Mouse (Mus musculus) forebrain, embryonic 13.5 days (tissue): ENCODE results near the gene Vtcn1. TPM values are rescaled to one million over a fixed set of nuclear protein-coding genes. Genes with fewer than 3 reads are reported as not detected.

Source experiments
- ATAC-seq: fragments of 200-750 bp; cut with Nextera tagmentation; 2 replicates; pipeline ENCODE4 v1.8.0; 2017
- H3K27ac ChIP-seq: fragments of 300-500 bp; sonication (generic); 2 replicates; pipeline ENCODE4 v1.5.1; 2015; ENCODE audit warnings: inconsistent platforms, mild to moderate bottlenecking, moderate library complexity
- H3K27me3 ChIP-seq: fragments of 300-500 bp; sonication (generic); 2 replicates; pipeline ENCODE4 v1.6.1; 2015; ENCODE audit warnings: mild to moderate bottlenecking, inconsistent platforms
- H3K36me3 ChIP-seq: fragments of 300-500 bp; sonication (generic); 2 replicates; pipeline ENCODE4 v1.6.1; 2015; ENCODE audit warnings: mild to moderate bottlenecking, inconsistent platforms; ENCODE audit not compliant: poor library complexity, severe bottlenecking
- H3K4me1 ChIP-seq: fragments of 300-500 bp; sonication (generic); 2 replicates; pipeline ENCODE4 v1.6.1; 2015; ENCODE audit warnings: inconsistent platforms
- H3K4me2 ChIP-seq: fragments of 300-500 bp; sonication (generic); 2 replicates; pipeline ENCODE4 v1.6.1; 2015; ENCODE audit warnings: inconsistent platforms, mild to moderate bottlenecking, moderate library complexity
- H3K4me3 ChIP-seq: fragments of 300-500 bp; sonication (generic); 2 replicates; pipeline ENCODE4 v1.5.1; 2015; ENCODE audit warnings: mild to moderate bottlenecking, inconsistent platforms
- H3K9ac ChIP-seq: fragments of 300-500 bp; sonication (generic); 2 replicates; pipeline ENCODE4 v1.6.1; 2015; ENCODE audit warnings: mild to moderate bottlenecking, inconsistent platforms
- H3K9me3 ChIP-seq: fragments of 300-500 bp; sonication (generic); replicated peaks from 2 replicates; pipeline ENCODE4 v1.6.1; 2016; ENCODE audit warnings: inconsistent platforms
- WGBS: fragments of 180-500 bp; shearing (Covaris S2); methylation state at CpG from one replicate; pipeline ENCODE4 v1.1.7; 2015; 5-methylcytosine and 5-hydroxymethylcytosine counted together
- polyA plus RNA-seq: library from polyadenylated mRNA; unstranded; fragments of >200 nt; fragmentation: Nextera tagmentation; extraction: Ambion mirVana; gene quantifications from 2 replicates; pipeline ENCODE4 v1.2.1, GENCODE M21; 2015

The Vtcn1 gene
- polyA plus RNA-seq, 1 experiment from 2014 or later: not detected

DNA sequence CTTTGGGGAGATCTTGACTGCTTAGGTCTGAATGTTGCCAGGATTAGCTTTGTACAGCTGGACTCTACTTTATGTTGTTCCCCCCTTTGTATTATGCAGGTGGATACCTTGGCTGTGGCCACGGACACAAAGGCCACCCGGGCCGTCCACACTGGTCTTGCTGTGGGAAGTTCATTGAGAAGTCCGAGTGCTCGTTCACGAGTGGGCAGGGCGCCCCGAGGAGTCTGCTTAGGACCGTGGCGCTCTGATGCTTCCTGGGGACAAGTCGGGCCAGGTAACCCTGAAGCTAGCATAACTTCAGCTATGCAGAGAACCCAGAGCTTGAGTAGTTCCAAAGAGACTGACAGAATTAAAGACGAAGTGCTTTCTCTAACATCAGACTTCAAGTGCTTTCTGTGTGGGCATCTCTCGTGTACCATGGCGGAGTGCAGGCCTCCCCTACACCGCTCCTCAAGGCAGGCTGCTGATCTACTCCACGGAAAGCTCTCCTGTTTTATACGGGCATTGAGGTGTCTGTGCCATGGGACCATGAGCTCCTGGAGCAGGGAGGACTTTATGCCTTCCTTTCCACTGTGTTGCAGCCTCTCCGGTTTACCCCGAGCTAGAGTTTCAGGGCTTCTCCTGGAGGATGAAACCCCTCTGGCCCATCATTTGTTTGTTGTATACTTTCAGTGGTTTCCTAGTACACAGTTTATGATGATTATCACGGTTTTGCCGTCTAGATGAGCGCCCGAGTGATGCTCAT, 106.2 kb downstream of the Vtcn1 start:
- Histone ChIP-seq H3K9ac (no peak overlapping the region), H3K27me3 (no peaks in the 10 kb centered on the region), H3K4me1 (peaks cover 7% of the 10 kb centered on the region; the same call in 1 of the 2 replicates), H3K27ac (no peak overlapping the region), H3K36me3 (peaks cover 86% of the 10 kb centered on the region), H3K4me2 (no peak overlapping the region), H3K9me3 (no peaks in the 10 kb centered on the region), H3K4me3 (no peak overlapping the region)
- no peak for ATAC-seq
- WGBS: 94% methylated on average over 23 of the region's 23 CpGs

GRCm38 (mm10) chr3:100932077-100932944, 107.1 kb downstream of the Vtcn1 start:
- 76% methylated on average over 11 of the region's 11 CpGs for WGBS
- peaks cover 86% of the 10 kb centered on the region for H3K36me3 ChIP-seq

DNA sequence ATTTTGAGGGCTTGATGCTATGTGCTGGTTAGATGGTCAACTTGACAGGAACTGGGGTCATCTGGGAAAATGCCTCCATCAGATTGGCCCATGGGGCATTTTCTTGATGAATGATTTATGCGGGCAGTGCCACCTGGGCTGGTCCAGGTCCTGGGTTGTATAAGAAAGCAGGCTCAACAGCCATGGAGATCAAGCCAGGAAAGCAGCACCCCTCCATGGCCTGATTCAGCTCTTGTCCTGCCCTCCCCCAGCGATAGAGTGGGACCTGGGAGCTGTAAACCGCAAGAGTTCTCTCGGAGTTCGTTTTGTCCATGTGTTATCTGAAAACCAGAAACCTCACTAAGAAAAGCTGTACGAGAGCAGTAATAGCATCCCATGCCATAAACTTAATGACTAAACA, 110.3 kb downstream of the Vtcn1 start:
- Histone ChIP-seq H3K27ac (no peak overlapping the region), H3K4me2 (no peak overlapping the region), H3K9ac (no peak overlapping the region), H3K4me3 (no peak overlapping the region), H3K9me3 (no peaks in the 10 kb centered on the region), H3K4me1 (no peaks in the 10 kb centered on the region), H3K36me3 (peaks cover 95% of the 10 kb centered on the region), H3K27me3 (no peaks in the 10 kb centered on the region)
- ATAC-seq: no peak
- WGBS: 93% methylated on average over 6 of the region's 6 CpGs

More at GRCm38 (mm10) chr3:100932077-100932944, 107.1 kb downstream of the Vtcn1 start:
- ATAC-seq: no peak
- Histone ChIP-seq H3K4me3 (no peak overlapping the region), H3K9ac (no peak overlapping the region), H3K27me3 (no peaks in the 10 kb centered on the region), H3K4me2 (no peak overlapping the region), H3K9me3 (no peaks in the 10 kb centered on the region), H3K4me1 (no peaks in the 10 kb centered on the region), H3K27ac (no peak overlapping the region)

- H3K9ac ChIP-seq: no peak overlapping the region
- no peaks in the 10 kb centered on the region for H3K9me3 ChIP-seq
- no peak overlapping the region for H3K27ac ChIP-seq
- peaks cover 95% of the 10 kb centered on the region for H3K36me3 ChIP-seq
- 96% methylated on average over 6 of the region's 6 CpGs for WGBS
- no peaks in the 10 kb centered on the region for H3K27me3 ChIP-seq
- H3K4me1 ChIP-seq: no peaks in the 10 kb centered on the region
- H3K4me3 ChIP-seq: no peak overlapping the region
- no peak overlapping the region for H3K4me2 ChIP-seq
- ATAC-seq: no peak
These were observed 110.9 kb downstream of the Vtcn1 start for GRCm38 (mm10) chr3:100936201-100936600.

DNA sequence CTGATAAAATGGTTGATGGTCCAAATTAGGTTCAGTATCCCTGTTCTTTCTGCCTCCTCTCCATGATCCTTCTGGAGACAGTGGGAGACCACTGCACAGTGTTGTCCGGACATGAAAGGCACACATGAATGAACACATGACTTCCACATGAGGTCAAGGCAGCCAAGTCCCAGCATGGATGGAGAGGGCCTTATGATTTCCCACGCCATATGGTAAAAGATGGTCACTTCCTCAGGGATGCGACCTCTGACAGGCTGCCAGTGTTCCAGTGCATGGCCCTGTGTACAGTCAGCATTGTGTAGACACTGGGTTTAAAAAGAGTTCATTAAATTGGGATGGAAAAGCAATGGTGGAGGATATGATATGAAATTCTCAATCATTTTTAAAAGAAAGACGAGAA, 113.0 kb downstream of the Vtcn1 start:
- Histone ChIP-seq H3K4me2 (no peak overlapping the region), H3K9me3 (no peaks in the 10 kb centered on the region), H3K27ac (no peak overlapping the region), H3K36me3 (peaks cover 88% of the 10 kb centered on the region), H3K4me1 (no peaks in the 10 kb centered on the region), H3K4me3 (no peak overlapping the region), H3K9ac (no peak overlapping the region), H3K27me3 (no peaks in the 10 kb centered on the region)
- ATAC-seq: no peak
- WGBS: 94% methylated on average over 4 of the region's 4 CpGs

- Histone ChIP-seq H3K36me3 (peaks cover 88% of the 10 kb centered on the region), H3K9me3 (no peaks in the 10 kb centered on the region), H3K27ac (no peak overlapping the region), H3K4me3 (no peak overlapping the region), H3K4me2 (no peak overlapping the region), H3K4me1 (no peaks in the 10 kb centered on the region), H3K9ac (no peak overlapping the region), H3K27me3 (no peaks in the 10 kb centered on the region)
- WGBS: 93% methylated on average over 4 of the region's 4 CpGs
- ATAC-seq: no peak
These were observed 115.3 kb downstream of the Vtcn1 start for GRCm38 (mm10) chr3:100940496-100941037.

Other genes with a start within 250 kb of the Vtcn1 start
- gene Man1a2, start 140.0 kb upstream of the Vtcn1 start, polyA plus RNA-seq: 31.0 and 35.4 TPM in 2 replicates
- gene Trim45, start 96.7 kb downstream of the Vtcn1 start, polyA plus RNA-seq: 6.9 and 7.0 TPM in 2 replicates
- 13.7 and 16.9 TPM in 2 replicates for gene Ttf2, start 144.2 kb downstream of the Vtcn1 start, polyA plus RNA-seq
- 0.05 and 0.08 TPM in 2 replicates for gene Cd101, start 204.1 kb downstream of the Vtcn1 start, polyA plus RNA-seq